Mouse (Mus musculus) forebrain, embryonic 10.5 days (tissue): ENCODE data around the gene Mmp27. TPM values are rescaled to one million over a fixed set of nuclear protein-coding genes. Genes with fewer than 3 reads are reported as not detected.

ENCODE experiments used
- polyA plus RNA-seq: library from polyadenylated mRNA; unstranded; fragments of >200 nt; fragmentation: Nextera tagmentation; extraction: Ambion mirVana; gene quantifications from 2 replicates; pipeline ENCODE4 v1.2.1, GENCODE M21; 2016

Gene Mmp27
- polyA plus RNA-seq, 1 experiment from 2014 or later: not detected

Other genes starting within 250 kb of the Mmp27 start
- gene Mmp12, start 227.0 kb upstream of the Mmp27 start, polyA plus RNA-seq: not detected in 2 replicates
- gene Mmp1b, start 183.3 kb upstream of the Mmp27 start, polyA plus RNA-seq: not detected in 2 replicates
- gene Mmp3, start 125.6 kb upstream of the Mmp27 start, polyA plus RNA-seq: not detected in 2 replicates
- gene Mmp10, start 69.0 kb upstream of the Mmp27 start, polyA plus RNA-seq: not detected in 2 replicates
- gene Mmp8, start 12.9 kb upstream of the Mmp27 start, polyA plus RNA-seq: 0.15 TPM in 1 of 2 replicates, not detected in the other
- gene Mmp20, start 56.8 kb downstream of the Mmp27 start, polyA plus RNA-seq: not detected in 2 replicates
- gene Mmp7, start 120.7 kb downstream of the Mmp27 start, polyA plus RNA-seq: not detected in 2 replicates
- gene Tmem123, start 192.6 kb downstream of the Mmp27 start, polyA plus RNA-seq: 104 and 115 TPM in 2 replicates